Mouse (Mus musculus) CH12.LX (cell line): ENCODE data around the gene Atp5g3.

Experiments used
- CHD1 ChIP-seq: IDR thresholded peaks from 2 replicates; pipeline ENCODE4 v1.6.1; 2012; ENCODE audit warnings: low read depth, low read length, improper control_type of control experiment, inconsistent platforms
- CTCF ChIP-seq, 2 experiments: IDR thresholded peaks in 1 of 2; conservative IDR thresholded peaks in 1 of 2; 2 replicates each; pipeline ENCODE4 v1.5.1; 2011 to 2012; ENCODE audit warnings: low read depth in 2 of 2, low read length in 2 of 2, improper control_type of control experiment in 1 of 2, inconsistent platforms in 1 of 2, mild to moderate bottlenecking in 1 of 2, moderate library complexity in 1 of 2
- EP300 ChIP-seq: IDR thresholded peaks from 2 replicates; pipeline ENCODE4 v1.6.1; 2011; ENCODE audit warnings: low read length, improper control_type of control experiment
- JUND ChIP-seq: conservative IDR thresholded peaks from 2 replicates; pipeline ENCODE4 v1.6.1; 2011; ENCODE audit warnings: low read depth, low read length, improper control_type of control experiment
- MEF2A ChIP-seq: IDR thresholded peaks from 2 replicates; pipeline ENCODE4 v1.6.1; 2014; ENCODE audit warnings: low read depth, mild to moderate bottlenecking, inconsistent platforms, low read length, improper control_type of control experiment, borderline replicate concordance
- NELFE ChIP-seq: IDR thresholded peaks from 2 replicates; pipeline ENCODE4 v1.6.1; 2011; ENCODE audit warnings: low read depth, low read length, improper control_type of control experiment
- POLR2A ChIP-seq: IDR thresholded peaks from 2 replicates; pipeline ENCODE4 v1.6.1; 2011; ENCODE audit warnings: low read depth, mild to moderate bottlenecking, improper control_type of control experiment, low read length
- POLR2AphosphoS2 ChIP-seq: IDR thresholded peaks from 2 replicates; pipeline ENCODE4 v1.6.1; 2011; ENCODE audit warnings: low read depth, low read length, improper control_type of control experiment
- RCOR1 ChIP-seq: conservative IDR thresholded peaks from 2 replicates; pipeline ENCODE4 v1.6.1; 2012; ENCODE audit warnings: low read depth, mild to moderate bottlenecking, inconsistent platforms, low read length, improper control_type of control experiment
- SIN3A ChIP-seq: IDR thresholded peaks from 2 replicates; pipeline ENCODE4 v1.6.1; 2012; ENCODE audit warnings: low read length, improper control_type of control experiment, inconsistent platforms
- TBP ChIP-seq: conservative IDR thresholded peaks from 2 replicates; pipeline ENCODE4 v1.6.1; 2011; ENCODE audit warnings: low read depth, low read length, improper control_type of control experiment
- USF1 ChIP-seq: IDR thresholded peaks from 2 replicates; pipeline ENCODE4 v1.6.1; 2014; ENCODE audit warnings: low read depth, mild to moderate bottlenecking, inconsistent platforms, low read length, improper control_type of control experiment
- ZKSCAN1 ChIP-seq: IDR thresholded peaks from 2 replicates; pipeline ENCODE4 v1.6.1; 2012; ENCODE audit warnings: low read depth, inconsistent platforms, low read length, improper control_type of control experiment, borderline replicate concordance
- ZMIZ1 ChIP-seq: IDR thresholded peaks from 2 replicates; pipeline ENCODE4 v1.6.1; 2012; ENCODE audit warnings: low read depth, mild to moderate bottlenecking, inconsistent platforms, low read length, improper control_type of control experiment

DNA sequence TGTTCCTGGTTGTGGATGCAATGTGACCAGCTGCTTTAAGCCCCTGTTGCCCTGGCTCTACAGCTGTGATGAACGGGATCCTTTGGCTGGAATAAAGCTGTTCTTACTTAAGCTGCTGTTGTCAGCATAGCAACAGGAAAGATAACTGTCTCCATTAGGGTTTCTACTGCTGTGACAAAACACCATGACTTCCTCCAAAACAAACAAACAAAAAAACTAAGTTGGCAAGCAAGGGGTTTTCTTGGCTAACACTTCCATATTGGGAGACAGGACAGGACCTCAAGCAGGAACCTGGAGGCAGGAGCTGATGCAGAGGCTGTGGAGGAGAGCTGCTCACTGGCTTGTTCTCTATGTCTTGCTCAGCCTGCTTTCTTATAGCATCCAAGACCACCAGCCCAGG is 30.2 kb upstream of the Atp5g3 start:
- TF ChIP-seq ZKSCAN1 (no peak), CTCF (conservative IDR thresholded peaks at IDR 0.05 in 1 of 2, IDR thresholded peaks at IDR 0.05 in 1 of 2; ENCODE audit: low read depth in 2 of 2, low read length in 2 of 2) (no peak), RCOR1 (no peak), POLR2AphosphoS2 (no peak), EP300 (no peak), MEF2A (no peak), ZMIZ1 (no peak), NELFE (no peak), POLR2A (no peak), CHD1 (no peak), JUND (no peak), TBP (no peak), SIN3A (no peak), USF1 (no peak)
